Mouse (Mus musculus) cerebellum, postnatal 36 days (tissue): ENCODE results near the gene Grm7.

Experiments used
- DNase-seq, 2 experiments: peaks; one replicate each; pipeline ENCODE4 v3.0.0; 2021 to 2022; ENCODE audit warnings: mixed read lengths in 2 of 2

Grm7 gene

GRCm38 (mm10) chr6:111371581-111372349 is 726.4 kb downstream of the Grm7 start:
- no peak for DNase-seq

- DNase-seq = peak; percentile 20 to 38
Measured at GRCm38 (mm10) chr6:111372626-111373380, 727.4 kb downstream of the Grm7 start.

DNA sequence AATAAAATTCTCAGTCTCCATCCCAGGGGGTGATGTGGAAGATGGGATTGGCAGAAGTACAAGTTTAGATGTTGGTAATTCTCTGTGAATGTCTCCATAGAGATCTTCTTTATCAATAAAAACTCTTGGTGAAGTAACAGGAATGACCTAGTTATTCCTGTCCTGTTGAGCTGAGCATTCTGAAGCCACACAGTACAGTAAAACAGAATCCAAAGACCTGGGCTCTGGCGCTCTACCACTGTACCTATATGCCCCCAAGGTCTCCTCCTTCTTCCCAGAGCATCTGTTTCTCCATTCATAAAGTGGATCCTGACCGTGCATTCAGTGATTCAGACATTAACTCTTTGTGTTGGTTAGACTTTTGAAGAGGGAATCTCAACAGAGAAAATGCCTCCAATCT is 735.3 kb downstream of the Grm7 start:
- no peak for DNase-seq

DNA sequence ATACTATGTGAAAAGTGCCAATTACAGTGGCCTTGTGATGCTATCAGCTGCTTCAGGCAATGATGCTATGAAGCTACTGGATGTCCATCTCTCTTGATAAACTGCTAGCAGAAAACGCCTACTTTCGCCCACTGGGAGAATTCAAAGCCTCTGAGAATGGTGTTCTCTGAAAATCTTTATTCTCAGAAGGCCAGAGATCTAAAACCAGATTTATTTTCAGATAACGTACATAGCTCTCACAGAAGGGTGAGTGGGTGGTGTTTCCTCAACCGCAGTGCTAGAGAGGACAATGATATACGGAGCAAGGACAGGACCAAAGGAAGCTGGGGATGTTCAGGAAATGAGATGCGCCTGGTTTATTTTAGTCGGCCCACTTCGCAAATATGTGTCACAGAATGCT is 763.4 kb downstream of the Grm7 start:
- DNase-seq = no peak

DNA sequence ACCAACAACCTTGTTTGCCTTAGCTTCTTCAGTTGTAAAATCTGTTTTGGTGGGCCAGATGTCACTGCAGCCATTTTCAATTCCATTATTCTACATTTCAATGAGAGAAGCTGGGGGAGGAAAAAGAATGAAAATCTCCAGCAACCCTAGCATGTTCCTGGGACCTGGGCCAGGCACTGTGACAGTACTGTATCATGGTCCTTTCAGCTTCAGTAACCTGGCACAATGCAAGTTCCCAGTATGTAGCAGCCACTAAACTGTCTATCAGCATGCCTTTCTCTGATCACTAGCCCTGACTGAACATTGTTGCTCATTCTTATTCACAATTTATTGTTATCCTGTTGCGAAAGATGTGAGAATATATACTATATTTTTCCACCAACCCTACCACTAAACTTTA is 779.4 kb downstream of the Grm7 start:
- no peak for DNase-seq

GRCm38 (mm10) chr6:111446228-111446627 is 800.8 kb downstream of the Grm7 start:
- no peak for DNase-seq

DNA sequence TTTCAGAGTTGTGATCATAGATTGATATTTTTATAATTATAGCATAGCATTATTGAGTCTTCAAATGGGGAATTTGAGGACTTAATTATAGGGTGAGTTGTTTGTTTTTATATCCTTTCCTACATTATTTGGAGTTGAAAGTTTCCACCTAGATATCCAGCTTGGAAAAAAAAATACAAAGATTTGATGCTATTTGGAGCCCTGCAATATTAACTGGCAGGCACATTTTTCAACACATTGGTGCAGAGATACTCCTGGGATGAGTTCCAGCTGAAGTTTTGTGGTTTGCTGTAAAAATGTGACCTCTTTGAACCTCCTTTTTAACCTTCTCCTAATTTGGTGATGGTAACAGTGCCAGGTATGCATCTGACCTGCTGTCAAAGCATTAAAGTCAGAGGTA is 802.5 kb downstream of the Grm7 start:
- DNase-seq = no peak

GRCm38 (mm10) chr6:111449054-111449783 is 803.8 kb downstream of the Grm7 start:
- no peak for DNase-seq

- DNase-seq = no peak
Measured at GRCm38 (mm10) chr6:111481866-111482265, 836.5 kb downstream of the Grm7 start.

- DNase-seq = no peak
Measured at GRCm38 (mm10) chr6:111486081-111486480, 840.7 kb downstream of the Grm7 start.

DNA sequence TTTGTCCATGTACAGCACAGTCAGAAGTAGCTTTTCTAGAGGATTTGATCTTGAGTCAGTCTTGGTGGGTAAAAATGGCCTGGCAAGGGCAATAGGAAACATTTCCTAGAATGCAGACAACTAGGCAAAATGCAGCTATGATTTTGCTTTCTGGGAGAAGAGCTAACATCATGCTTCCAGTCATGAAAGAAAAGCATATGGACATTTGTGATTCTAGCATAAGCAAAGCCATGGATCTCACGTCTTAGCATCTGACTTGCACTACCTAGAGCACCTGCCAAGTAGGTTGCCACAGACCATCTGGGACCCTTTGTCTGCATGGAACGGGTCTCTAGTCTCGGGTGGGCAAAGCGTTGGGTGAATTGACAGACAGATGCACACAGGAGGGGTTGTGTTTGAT is 842.2 kb downstream of the Grm7 start:
- DNase-seq = no peak

GRCm38 (mm10) chr6:111492166-111492565 is 846.8 kb downstream of the Grm7 start:
- no peak for DNase-seq

- DNase-seq = no peak
Measured at GRCm38 (mm10) chr6:111499542-111499941, 854.2 kb downstream of the Grm7 start.

DNA sequence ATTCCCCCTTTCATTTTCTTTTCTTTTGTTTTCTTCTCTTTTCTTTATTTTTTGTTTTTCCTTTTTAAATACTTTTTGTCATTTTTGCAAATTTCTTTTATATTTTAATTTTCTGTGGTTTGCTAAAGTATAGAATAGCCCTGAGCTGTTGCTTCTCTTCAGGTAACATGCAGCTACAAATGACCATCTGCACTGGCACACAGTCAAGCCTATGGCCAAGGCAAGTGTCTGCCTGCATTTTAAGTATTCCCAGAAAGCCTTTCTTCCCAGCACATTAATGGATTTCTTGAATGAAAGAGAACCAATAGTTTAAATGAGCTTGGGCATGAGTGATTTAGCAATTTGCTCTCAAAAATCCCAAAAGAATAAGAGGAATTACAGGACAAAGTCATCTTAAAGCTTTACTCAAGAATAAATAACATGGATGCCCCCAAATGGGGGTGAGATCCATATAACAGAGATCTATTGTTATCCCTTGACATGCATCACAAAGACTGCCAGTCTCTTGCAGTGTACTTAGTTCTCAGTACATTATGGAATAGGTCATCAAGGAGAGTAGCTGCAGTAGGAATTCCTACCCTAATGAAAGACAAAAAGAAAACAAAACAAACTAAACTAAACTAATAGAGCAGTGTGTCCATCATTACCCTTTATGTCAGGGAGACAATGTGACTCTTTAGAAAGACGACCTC is 865.5 kb downstream of the Grm7 start:
- DNase-seq = no peak

DNA sequence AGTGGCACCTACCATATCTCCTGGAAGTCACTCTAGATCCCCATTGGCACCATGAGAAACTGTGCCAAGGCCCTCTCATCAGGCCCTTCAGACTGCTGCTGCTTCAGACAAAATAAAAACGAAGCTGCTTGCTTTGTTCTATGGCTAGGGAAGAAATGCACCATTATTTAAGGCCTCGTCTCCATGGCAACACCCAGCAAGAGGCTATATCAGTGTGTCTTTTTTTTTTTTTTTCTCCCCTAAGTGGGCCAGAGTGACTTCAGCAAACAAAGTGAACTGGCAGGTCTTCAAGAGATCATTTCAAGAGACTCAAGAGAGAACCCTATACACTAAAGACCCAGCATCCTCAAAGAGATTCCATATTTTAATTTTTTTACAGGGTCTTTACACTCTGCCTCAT is 867.0 kb downstream of the Grm7 start:
- DNase-seq = no peak

DNA sequence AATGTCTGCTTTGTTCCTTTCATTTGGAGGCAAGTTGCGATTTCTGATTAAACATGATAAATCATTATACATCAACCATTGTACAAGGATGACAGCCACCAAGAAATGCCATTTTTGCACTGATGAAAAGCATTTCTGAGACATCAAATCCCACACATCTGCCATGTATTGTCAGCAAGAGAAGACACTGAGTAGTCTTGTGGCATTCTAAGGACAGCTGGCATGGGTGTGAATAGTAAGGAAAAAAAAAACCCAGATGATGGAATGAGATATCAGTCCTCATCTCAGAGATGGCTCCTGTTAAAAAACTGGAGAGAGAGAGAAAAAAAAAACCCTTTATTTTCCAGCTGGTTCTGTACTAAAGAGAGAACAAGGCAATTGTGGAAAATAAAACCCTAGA is 875.8 kb downstream of the Grm7 start:
- no peak for DNase-seq

- no peak for DNase-seq
Measured at GRCm38 (mm10) chr6:111522122-111522521, 876.7 kb downstream of the Grm7 start.

DNA sequence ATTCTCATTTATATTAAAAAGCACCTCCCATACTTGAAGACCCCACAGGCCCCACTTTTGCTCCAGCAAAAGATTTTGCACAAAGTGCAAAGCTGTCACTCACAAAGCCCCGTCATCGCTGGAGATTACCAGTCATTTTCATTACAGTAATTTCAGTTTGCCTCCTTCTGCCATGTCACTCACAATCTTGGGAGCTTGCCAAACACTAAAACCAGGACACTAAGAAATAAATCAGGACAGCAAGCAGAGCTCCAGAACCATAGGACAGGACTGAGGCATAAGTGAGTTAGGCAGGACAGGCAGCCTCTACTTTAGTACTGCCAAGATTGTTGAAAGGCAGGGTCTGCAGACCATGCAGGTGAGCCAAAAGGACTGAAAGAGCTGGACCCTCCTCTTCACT is 884.6 kb downstream of the Grm7 start:
- peak in 1 of 2 experiments; percentile 2 for DNase-seq

GRCm38 (mm10) chr6:111558588-111558987 is 913.2 kb downstream of the Grm7 start:
- DNase-seq = no peak

- no peak for DNase-seq
Measured at GRCm38 (mm10) chr6:111559459-111559858, 914.1 kb downstream of the Grm7 start.

DNA sequence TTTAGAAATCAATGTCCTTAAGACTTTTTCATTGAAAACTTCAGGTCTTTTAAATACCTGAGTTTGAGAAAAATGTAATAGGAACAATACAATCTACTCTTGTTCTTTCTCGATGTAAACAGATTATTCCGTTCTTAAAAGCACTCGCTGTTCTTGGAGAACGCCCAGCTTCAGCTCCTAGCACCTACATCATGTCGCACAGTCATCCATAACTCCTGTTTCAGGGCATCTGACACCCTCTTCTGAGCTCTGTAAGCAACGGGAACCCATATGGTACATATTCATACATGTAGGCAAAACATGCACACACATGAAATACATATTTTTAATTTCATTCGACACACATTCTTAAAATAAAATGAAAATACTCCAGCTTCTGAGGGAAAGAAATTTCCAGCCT is 916.0 kb downstream of the Grm7 start:
- DNase-seq = no peak

DNA sequence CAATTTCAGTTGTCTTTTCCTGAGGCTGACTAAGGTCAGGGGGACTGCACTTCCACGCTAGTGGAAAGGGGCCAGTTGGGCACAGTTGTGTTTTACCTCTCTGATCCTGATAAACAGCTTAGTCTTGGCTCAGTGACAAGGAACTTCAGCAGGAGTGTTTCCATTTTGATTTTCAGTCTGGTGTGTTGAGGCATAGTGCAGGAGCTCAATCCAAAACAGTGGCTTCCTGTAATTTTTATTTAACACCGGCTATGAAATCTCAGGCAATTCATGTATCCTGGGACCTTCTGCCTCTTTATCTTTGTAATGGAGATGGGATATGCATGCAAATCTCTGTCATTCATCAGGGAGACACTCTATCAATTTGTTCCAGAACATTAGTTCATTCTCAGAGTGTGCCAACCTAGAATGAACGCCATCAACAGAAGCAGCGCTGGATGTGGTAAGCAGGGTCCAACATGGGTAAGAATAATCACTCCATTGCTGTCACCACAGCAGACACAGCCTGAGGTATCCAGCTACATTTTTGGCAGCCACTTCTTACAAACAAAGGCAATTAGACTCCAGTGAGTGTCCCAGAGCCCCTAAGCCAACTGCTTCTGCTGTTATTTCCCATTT is 926.2 kb downstream of the Grm7 start:
- DNase-seq = no peak

- DNase-seq = no peak
Measured at GRCm38 (mm10) chr6:111584851-111585250, 939.5 kb downstream of the Grm7 start.
